Mouse (Mus musculus) liver, adult 2 months (tissue): ENCODE results near the gene Plcb2.

Source experiments
- CTCF ChIP-seq: fragments of 200-500 bp; IDR thresholded peaks from 2 replicates; pipeline ENCODE4 v1.5.1; 2011; ENCODE audit warnings: low read depth, low read length, control low read depth
- POLR2A ChIP-seq: fragments of 200-500 bp; IDR thresholded peaks from 2 replicates; pipeline ENCODE4 v1.6.1; 2011; ENCODE audit warnings: low read length, control low read depth; ENCODE audit not compliant: insufficient read depth; ENCODE audit errors: extremely low read depth

GRCm38 (mm10) chr2:118689875-118690274 is 38.4 kb downstream of the Plcb2 start:
- TF ChIP-seq CTCF (no peak), POLR2A (no peak)
